Mouse (Mus musculus) liver, postnatal 0 days (tissue): Measurements from ENCODE around the gene Epb41.

Experiments used
- CTCF ChIP-seq: sonication (generic); IDR thresholded peaks from 2 replicates; pipeline ENCODE4 v1.5.1; 2016; ENCODE audit warnings: antibody characterized with exemption, low read depth
- EP300 ChIP-seq: IDR thresholded peaks from 2 replicates; pipeline ENCODE4 v1.6.1; 2016; ENCODE audit warnings: antibody characterized with exemption, low read depth, mild to moderate bottlenecking

GRCm38 (mm10) chr4:132072156-132072555 lies 3.0 kb downstream of the Epb41 start:
- TF ChIP-seq EP300: no peak
- TF ChIP-seq CTCF: no peak
